ENCODE assay signal across 9 mouse cellular contexts in the genomic region with DNA sequence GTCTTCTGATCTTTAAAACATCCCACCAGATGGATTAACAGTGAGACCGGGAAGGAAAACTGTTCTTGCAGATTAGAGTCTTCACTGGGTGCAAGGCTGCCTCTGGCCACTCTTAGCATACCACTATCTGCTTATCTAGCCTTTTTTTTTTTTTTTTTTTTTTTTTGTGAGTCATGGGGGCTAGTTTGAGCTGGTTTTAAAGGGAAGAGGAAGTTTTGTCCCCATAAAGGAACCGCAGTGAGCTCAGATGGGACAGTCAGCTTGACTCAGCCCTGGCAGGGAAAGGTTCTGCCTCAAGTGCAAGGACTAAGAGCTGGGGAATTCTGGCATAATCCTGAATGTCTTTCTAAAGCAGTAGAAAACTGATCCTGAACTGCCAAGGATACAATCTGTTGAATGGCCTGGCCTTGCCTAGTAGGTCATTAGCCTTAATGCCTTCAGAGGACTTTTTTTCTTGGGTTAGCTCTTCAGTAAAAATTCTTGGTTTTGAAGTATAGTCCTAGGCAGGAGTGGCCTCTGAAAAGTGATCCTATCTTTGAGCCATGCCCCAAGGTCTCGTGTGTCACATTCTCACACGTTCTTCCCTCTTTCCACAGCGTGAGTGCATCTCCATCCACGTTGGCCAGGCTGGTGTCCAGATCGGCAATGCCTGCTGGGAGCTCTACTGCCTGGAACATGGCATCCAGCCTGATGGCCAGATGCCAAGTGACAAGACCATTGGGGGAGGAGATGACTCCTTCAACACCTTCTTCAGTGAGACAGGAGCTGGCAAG. TPM values are rescaled to one million over a fixed set of nuclear protein-coding genes. Genes with fewer than 3 reads are reported as not detected.
DNase-seq lines count a peak whose midpoint lies in the region; ATAC-seq and TF ChIP-seq lines count a peak whose summit lies in the region.
"Had no signal": no experiment of that assay in that cellular context is flagged by ENCODE, and none has a peak within 500 bp of the region (broad histone marks: within the 10 kb centered on the region; RNA-seq: fewer than 3 reads in every experiment).

No protein-coding gene starts in this region.

- 38% methylated on average over 7 of the region's 7 CpGs for WGBS in kidney, adult 2 months
- WGBS in liver, embryonic 13.5 days (ENCODE audit: insufficient replicate concordance): 53% methylated on average over 7 of the region's 7 CpGs
- 74% methylated on average over 7 of the region's 7 CpGs for WGBS in forebrain, embryonic 16.5 days

- H3K27ac ChIP-seq in kidney, adult 2 months (ENCODE audit: insufficient read depth, low read depth, low read length): peak overlapping the region; percentile 90
- H3K27ac ChIP-seq in ES-E14 (ENCODE audit: insufficient read depth, low read depth, low read length, poor library complexity, severe bottlenecking): no peak overlapping the region
- H3K27ac ChIP-seq in liver, embryonic 13.5 days: peak overlapping the region; percentile 98
- no peak overlapping the region for H3K27ac ChIP-seq in forebrain, embryonic 16.5 days (ENCODE audit: low read length)

- H3K36me3 ChIP-seq in kidney, adult 2 months (ENCODE audit: control insufficient read depth, insufficient read depth, low read length): peaks cover 5% of the 10 kb centered on the region; the same call in 1 of the 2 replicates
- H3K36me3 ChIP-seq in ES-E14 (ENCODE audit: control insufficient read depth, insufficient read depth, low read length, poor library complexity, severe bottlenecking): peaks cover 33% of the 10 kb centered on the region
- H3K36me3 ChIP-seq in liver, embryonic 13.5 days: peaks cover 57% of the 10 kb centered on the region
- no peaks in the 10 kb centered on the region for H3K36me3 ChIP-seq in forebrain, embryonic 16.5 days (ENCODE audit: control insufficient read depth, insufficient read depth)

- peaks cover 29% of the 10 kb centered on the region; the same call in 1 of the 2 replicates for H3K4me1 ChIP-seq in kidney, adult 2 months (ENCODE audit: control insufficient read depth, insufficient read depth, low read length)
- no peaks in the 10 kb centered on the region; a peak in 1 of 4 replicates for H3K4me1 ChIP-seq in ES-E14 (ENCODE audit: control insufficient read depth in 2 of 2, insufficient read depth in 2 of 2, low read length in 2 of 2, poor library complexity in 1 of 2)
- H3K4me1 ChIP-seq in liver, embryonic 13.5 days (replicated peaks): peaks cover 58% of the 10 kb centered on the region
- peaks cover 21% of the 10 kb centered on the region for H3K4me1 ChIP-seq in forebrain, embryonic 16.5 days (replicated peaks; ENCODE audit: control insufficient read depth, insufficient read depth, low read length)

- H3K4me3 ChIP-seq in kidney, adult 2 months (ENCODE audit: insufficient read depth, low read depth, low read length): no peak overlapping the region
- H3K4me3 ChIP-seq in ES-E14 (ENCODE audit: insufficient read depth in 1 of 2, low read depth in 1 of 2, low read length in 2 of 2, poor library complexity in 1 of 2, severe bottlenecking in 1 of 2): no peak overlapping the region
- peak overlapping the region; percentile 98 for H3K4me3 ChIP-seq in liver, embryonic 13.5 days (replicated peaks)
- no peak overlapping the region for H3K4me3 ChIP-seq in forebrain, embryonic 16.5 days (replicated peaks; ENCODE audit: low read length)

- TF ChIP-seq POLR2A in kidney, adult 2 months (IDR thresholded peaks at IDR 0.05; ENCODE audit: low read depth, low read length): no peak

- in situ Hi-C loops in ES-E14 (cut with MboI; ENCODE audit: low sequenced_read_pairs in 2 of 2, unreplicated experiment in 2 of 2): no loop called here

- TF ChIP-seq CTCF in kidney, adult 2 months (conservative IDR thresholded peaks at IDR 0.05; ENCODE audit: insufficient read depth, insufficient read length, low read depth, low read length): no peak

- H3K4me2 ChIP-seq in liver, embryonic 13.5 days: peak overlapping the region; percentile 94
- no peak overlapping the region for H3K4me2 ChIP-seq in forebrain, embryonic 16.5 days (ENCODE audit: low read length)

- ATAC-seq in liver, embryonic 13.5 days (ENCODE audit: low read depth): no peak
- no peak for ATAC-seq in forebrain, embryonic 16.5 days

- H3K27me3 ChIP-seq in kidney, adult 2 months (replicated peaks; ENCODE audit: control insufficient read depth, insufficient read depth, low read length): no peaks in the 10 kb centered on the region
- no peaks in the 10 kb centered on the region for H3K27me3 ChIP-seq in liver, embryonic 13.5 days
- H3K27me3 ChIP-seq in forebrain, embryonic 16.5 days (replicated peaks; ENCODE audit: control insufficient read depth, insufficient read depth, low read length): no peaks in the 10 kb centered on the region; the same call in 1 of the 2 replicates

- no peaks in the 10 kb centered on the region for H3K9me3 ChIP-seq in ES-E14 (ENCODE audit: control insufficient read depth, insufficient read depth, low read depth, low read length)
- no peaks in the 10 kb centered on the region for H3K9me3 ChIP-seq in liver, embryonic 13.5 days (replicated peaks)
- H3K9me3 ChIP-seq in forebrain, embryonic 16.5 days (ENCODE audit: control insufficient read depth, low read length): no peaks in the 10 kb centered on the region

- H3K9ac ChIP-seq in ES-E14 (ENCODE audit: insufficient read depth, low read depth, low read length, poor library complexity, severe bottlenecking): no peak overlapping the region
- H3K9ac ChIP-seq in liver, embryonic 13.5 days: peak overlapping the region; percentile 98
- no peak overlapping the region for H3K9ac ChIP-seq in forebrain, embryonic 16.5 days (replicated peaks; ENCODE audit: low read depth, low read length)

- no peak for DNase-seq in kidney, adult 2 months
- no peak for DNase-seq in kidney, adult 8-10 months
- DNase-seq in ES-E14 (ENCODE audit: low read depth, low spot score): no peak
- DNase-seq in adrenal gland, postnatal 14 days: peak; percentile 71
- DNase-seq in liver, embryonic 13.5 days: no peak
- no peak for DNase-seq in testis, postnatal 10 days (ENCODE audit: low spot score)
- DNase-seq in frontal cortex, postnatal 14 days (ENCODE audit: low spot score in 2 of 2): no peak
- DNase-seq: lung, postnatal 4 days had no signal

TF ChIP-seq in ES-E14, 5 proteins besides CTCF, POLR2A, EP300 and RAD21:
- TF ChIP-seq ZNF384 (IDR thresholded peaks at IDR 0.05; ENCODE audit: low read depth, low read length) (peak; percentile 61; the same call in 1 of the 2 replicates), ZC3H11A (IDR thresholded peaks at IDR 0.05; ENCODE audit: borderline replicate concordance, low read depth, low read length) (no peak)

RNA-seq across cellular contexts. Expression of a gene that starts 4.0 kb away (rescaled TPM):
- polyA plus RNA-seq in kidney, adult 2 months (2012; rRNA removed): 128 and 146 TPM in 2 replicates
- total RNA-seq in ES-E14 (2012; rRNA removed): 335 and 424 TPM in 2 replicates
- 200 and 223 TPM in 2 replicates for total RNA-seq in adrenal gland, postnatal 14 days (2021)
- 239 and 246 TPM in 2 replicates for polyA plus RNA-seq in liver, embryonic 13.5 days (2015; fragmentation: Nextera tagmentation; extraction: Ambion mirVana)
- 42.1 and 48.9 TPM in 2 replicates for polyA plus RNA-seq in forebrain, embryonic 16.5 days (2015; fragmentation: Nextera tagmentation; extraction: Ambion mirVana)

RNA-seq across cellular contexts. Expression of a gene that starts 21.3 kb away (rescaled TPM):
- polyA plus RNA-seq in kidney, adult 2 months (2012; rRNA removed): 1.7 and 3.2 TPM in 2 replicates
- 15.1 and 20.6 TPM in 2 replicates for total RNA-seq in ES-E14 (2012; rRNA removed)
- 6.5 and 25.2 TPM in 2 replicates for total RNA-seq in adrenal gland, postnatal 14 days (2021)
- 0.54 and 0.62 TPM in 2 replicates for polyA plus RNA-seq in liver, embryonic 13.5 days (2015; fragmentation: Nextera tagmentation; extraction: Ambion mirVana)
- 1.3 and 2.2 TPM in 2 replicates for polyA plus RNA-seq in forebrain, embryonic 16.5 days (2015; fragmentation: Nextera tagmentation; extraction: Ambion mirVana)

RNA-seq across cellular contexts. Expression of a gene that starts 40.7 kb away (rescaled TPM):
- polyA plus RNA-seq in kidney, adult 2 months (2012; rRNA removed): 0.29 and 0.33 TPM in 2 replicates
- total RNA-seq in ES-E14 (2012; rRNA removed): 27.8 and 32.1 TPM in 2 replicates
- 6.3 and 6.9 TPM in 2 replicates for total RNA-seq in adrenal gland, postnatal 14 days (2021)
- 14.5 and 18.9 TPM in 2 replicates for polyA plus RNA-seq in liver, embryonic 13.5 days (2015; fragmentation: Nextera tagmentation; extraction: Ambion mirVana)
- 15.9 and 17.3 TPM in 2 replicates for polyA plus RNA-seq in forebrain, embryonic 16.5 days (2015; fragmentation: Nextera tagmentation; extraction: Ambion mirVana)

RNA-seq across cellular contexts. Expression of a gene that starts 53.9 kb away (rescaled TPM):
- 0.44 and 0.61 TPM in 2 replicates for polyA plus RNA-seq in kidney, adult 2 months (2012; rRNA removed)
- total RNA-seq in ES-E14 (2012; rRNA removed): 3.1 and 3.7 TPM in 2 replicates
- total RNA-seq in adrenal gland, postnatal 14 days (2021): not detected in 2 replicates
- not detected in 2 replicates for polyA plus RNA-seq in liver, embryonic 13.5 days (2015; fragmentation: Nextera tagmentation; extraction: Ambion mirVana)
- 0.71 TPM in 1 of 2 replicates, not detected in the other for polyA plus RNA-seq in forebrain, embryonic 16.5 days (2015; fragmentation: Nextera tagmentation; extraction: Ambion mirVana)

RNA-seq across cellular contexts. Expression of a gene that starts 59.3 kb away (rescaled TPM):
- 49.9 and 53.4 TPM in 2 replicates for polyA plus RNA-seq in kidney, adult 2 months (2012; rRNA removed)
- 8.6 and 16.7 TPM in 2 replicates for total RNA-seq in ES-E14 (2012; rRNA removed)
- total RNA-seq in adrenal gland, postnatal 14 days (2021): 7.1 and 13.9 TPM in 2 replicates
- 14.6 and 16.9 TPM in 2 replicates for polyA plus RNA-seq in liver, embryonic 13.5 days (2015; fragmentation: Nextera tagmentation; extraction: Ambion mirVana)
- polyA plus RNA-seq in forebrain, embryonic 16.5 days (2015; fragmentation: Nextera tagmentation; extraction: Ambion mirVana): 0.27 and 0.51 TPM in 2 replicates

Comparison
In these comparisons a context has a peak if more than half of its experiments do, and no peak if none do; other contexts are left out.
1. H3K27ac ChIP-seq: peak in kidney, adult 2 months (single experiment) and liver, embryonic 13.5 days (single experiment); none in ES-E14 (single experiment) and forebrain, embryonic 16.5 days (single experiment).
2. RNA of a gene that starts 40.7 kb away (polyA plus RNA-seq): 15.9 to 17.3 TPM in forebrain, embryonic 16.5 days and 14.5 to 18.9 TPM in liver, embryonic 13.5 days; 0.29 to 0.33 TPM in kidney, adult 2 months; every median in the first group is over 10 times any median in the second.